Mouse (Mus musculus) spleen, adult 2 months (tissue): Measurements from ENCODE around the gene Glt1d1. TPM values are rescaled to one million over a fixed set of nuclear protein-coding genes. Genes with fewer than 3 reads are reported as not detected.
A peak's percentile ranks its signal among the peaks of the same experiment; 100 is the strongest.

Source experiments
- DNase-seq, 2 experiments: peaks; one replicate each; pipeline versions ENCODE4 v3.0.0 to v3.0.0-alpha.2; 2012 to 2021; ENCODE audit warnings: low spot score in 2 of 2, low read depth in 1 of 2
- H3K27ac ChIP-seq: fragments of 200-500 bp; 2 replicates; pipeline ENCODE4 v1.5.1; 2012; ENCODE audit warnings: low read length, inconsistent platforms; ENCODE audit not compliant: insufficient read depth
- H3K27me3 ChIP-seq: fragments of 200-500 bp; 2 replicates; pipeline ENCODE4 v1.6.1; 2012; ENCODE audit warnings: mild to moderate bottlenecking, moderate library complexity, low read length, inconsistent platforms; ENCODE audit not compliant: control insufficient read depth, insufficient read depth
- H3K36me3 ChIP-seq: fragments of 200-500 bp; 2 replicates; pipeline ENCODE4 v1.6.1; 2012; ENCODE audit warnings: mild to moderate bottlenecking, low read length, inconsistent platforms; ENCODE audit not compliant: control insufficient read depth, insufficient read depth
- H3K4me1 ChIP-seq: fragments of 200-500 bp; 2 replicates; pipeline ENCODE4 v1.6.1; 2011; ENCODE audit warnings: inconsistent platforms; ENCODE audit not compliant: control insufficient read depth, insufficient read depth, insufficient read length
- H3K4me3 ChIP-seq: fragments of 200-500 bp; 2 replicates; pipeline ENCODE4 v1.5.1; 2011; ENCODE audit warnings: mild to moderate bottlenecking, inconsistent platforms; ENCODE audit not compliant: insufficient read depth, insufficient read length; ENCODE audit errors: extremely low read depth
- CTCF ChIP-seq: fragments of 200-500 bp; IDR thresholded peaks from 2 replicates; pipeline ENCODE4 v1.5.1; 2011; ENCODE audit warnings: mild to moderate bottlenecking, inconsistent platforms; ENCODE audit not compliant: insufficient read depth, insufficient read length, insufficient replicate concordance; ENCODE audit errors: extremely low read depth
- POLR2A ChIP-seq: fragments of 200-500 bp; IDR thresholded peaks from 2 replicates; pipeline ENCODE4 v1.6.1; 2011; ENCODE audit warnings: low read depth, low read length, inconsistent platforms
- WGBS: fragments of 180-500 bp; shearing (Covaris S2); methylation state at CpG from one replicate; pipeline ENCODE4 v1.1.7; 2018; 5-methylcytosine and 5-hydroxymethylcytosine counted together
- polyA plus RNA-seq: library from polyadenylated mRNA; depleted of rRNA; stranded (reverse); fragments of >200 nt; gene quantifications from 2 replicates; pipeline ENCODE4 v1.2.3, GENCODE M21; 2012

The Glt1d1 gene
- polyA plus RNA-seq, 1 experiment: 0.12 TPM

DNA sequence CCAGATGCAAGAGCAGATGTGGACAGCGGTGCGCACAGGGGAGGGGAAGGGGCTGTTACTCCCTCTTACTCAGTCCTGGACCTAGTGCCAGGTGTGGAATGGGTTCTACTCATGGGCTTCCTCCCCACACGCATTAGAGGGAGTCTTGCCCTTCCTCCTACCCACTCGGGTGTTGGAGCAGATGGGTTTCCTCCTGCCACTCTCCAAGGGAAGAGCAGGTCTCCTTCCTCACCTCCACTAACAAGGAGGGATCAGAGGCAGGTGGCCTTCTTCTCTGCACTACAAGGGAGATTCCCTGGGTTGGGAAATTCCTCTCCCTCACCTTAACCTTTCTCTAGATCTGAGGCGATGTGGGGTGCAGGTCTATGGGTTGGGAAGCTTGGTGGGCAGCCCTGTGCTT lies 15.9 kb upstream of the Glt1d1 start:
- H3K36me3 ChIP-seq: no peaks in the 10 kb centered on the region
- H3K4me1 ChIP-seq: peaks cover 25% of the 10 kb centered on the region
- no peak for TF ChIP-seq POLR2A
- no peak for TF ChIP-seq CTCF
- H3K27ac ChIP-seq: peak overlapping the region; percentile 95
- DNase-seq: no peak
- WGBS: 0% methylated on average over 5 of the region's 5 CpGs
- H3K27me3 ChIP-seq: no peaks in the 10 kb centered on the region
- peak overlapping the region; percentile 88 for H3K4me3 ChIP-seq

DNA sequence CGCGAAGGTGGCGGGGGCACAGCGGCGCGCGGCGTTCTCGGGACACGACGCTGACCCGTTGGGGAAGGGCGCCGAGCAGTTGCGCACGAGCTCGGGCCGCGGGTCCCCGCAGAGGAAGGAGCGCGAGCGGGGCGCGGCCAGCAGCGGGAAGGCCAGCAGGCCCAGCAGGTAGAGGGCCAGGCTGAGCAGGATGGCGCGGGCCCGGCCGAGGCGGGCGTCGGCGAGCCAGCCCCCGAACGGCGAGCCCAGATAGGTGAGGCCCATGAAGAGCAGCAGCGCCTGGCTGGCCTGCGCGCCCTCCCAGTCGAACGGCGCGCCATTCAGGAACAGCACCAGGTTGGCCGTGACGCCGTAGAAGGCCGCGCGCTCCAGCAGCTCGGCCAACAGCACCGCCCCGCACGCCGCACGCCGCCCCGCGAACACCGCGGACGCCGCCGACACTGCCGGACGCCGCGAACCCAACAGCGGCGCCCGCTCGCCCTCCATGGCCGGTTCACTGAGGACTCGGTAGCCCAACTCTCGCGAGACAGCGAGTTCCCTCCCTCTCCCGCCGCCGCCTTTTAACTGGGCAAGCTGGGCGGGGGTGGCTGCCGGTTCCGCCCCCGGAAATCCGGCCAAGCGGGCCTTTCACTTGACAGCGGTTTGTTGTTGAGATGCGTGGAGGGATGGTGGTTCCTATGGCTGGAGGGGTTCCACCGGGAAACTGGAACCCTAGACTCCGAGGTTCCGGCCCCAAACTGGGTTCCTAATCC lies 15.0 kb upstream of the Glt1d1 start:
- under 1% methylated on average over 88 of the region's 91 CpGs for WGBS
- DNase-seq: peak; percentile 90 to 98
- H3K27me3 ChIP-seq: no peaks in the 10 kb centered on the region
- peak overlapping the region; percentile 88 for H3K4me3 ChIP-seq
- peaks cover 24% of the 10 kb centered on the region for H3K4me1 ChIP-seq
- H3K36me3 ChIP-seq: no peaks in the 10 kb centered on the region
- peak overlapping the region; percentile 95 for H3K27ac ChIP-seq
- TF ChIP-seq POLR2A (peak; percentile 91), CTCF (no peak)

DNA sequence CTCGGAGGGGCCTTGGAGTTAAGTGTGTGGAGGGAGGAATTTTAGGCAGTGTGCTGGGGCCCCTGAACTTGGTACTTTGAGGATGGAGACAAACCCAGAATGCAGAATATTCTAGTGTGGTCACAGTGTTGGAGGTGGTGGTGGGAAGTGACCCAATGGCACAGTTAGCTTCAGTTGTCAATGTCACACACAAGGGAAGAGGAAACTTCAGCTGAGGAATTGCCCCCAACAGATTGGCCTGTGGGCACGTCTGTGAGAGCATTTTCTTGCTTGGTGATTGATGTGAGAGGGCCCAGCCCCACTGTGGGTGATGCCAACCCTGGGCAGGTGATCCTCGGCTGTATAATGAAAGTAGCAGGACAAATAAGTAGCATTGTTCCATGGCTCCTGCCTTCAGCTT lies 13.2 kb upstream of the Glt1d1 start:
- no peak overlapping the region for H3K4me3 ChIP-seq
- TF ChIP-seq POLR2A (no peak), CTCF (no peak)
- no peaks in the 10 kb centered on the region for H3K27me3 ChIP-seq
- 74% methylated on average over 3 of the region's 3 CpGs for WGBS
- no peak for DNase-seq
- H3K27ac ChIP-seq: no peak overlapping the region
- no peaks in the 10 kb centered on the region for H3K36me3 ChIP-seq
- H3K4me1 ChIP-seq: peaks cover 9% of the 10 kb centered on the region; the same call in 1 of the 2 replicates

DNA sequence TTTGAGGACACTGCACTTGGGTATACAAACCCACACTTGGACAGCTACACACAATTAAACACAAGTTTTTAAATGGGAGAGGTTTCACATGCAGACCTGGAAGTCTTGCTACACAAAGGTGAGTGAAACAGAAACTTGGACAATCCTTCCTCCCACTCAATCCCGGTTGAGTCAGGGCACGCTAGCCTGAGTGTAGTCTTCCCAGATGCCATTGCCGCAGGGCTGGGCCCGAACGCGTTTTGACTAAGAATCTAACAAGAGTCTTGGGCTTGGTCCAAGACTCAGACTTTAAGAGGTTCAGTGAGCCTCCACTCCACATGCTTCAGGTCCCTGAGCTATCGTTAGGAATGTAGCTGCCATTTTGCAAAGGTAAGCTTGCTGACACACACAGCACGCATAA lies 11.7 kb upstream of the Glt1d1 start:
- DNase-seq: no peak
- Histone ChIP-seq H3K4me3 (no peak overlapping the region), H3K27ac (peak overlapping the region; percentile 77; the same call in 1 of the 2 replicates), H3K4me1 (peaks cover 13% of the 10 kb centered on the region; the same call in 1 of the 2 replicates), H3K27me3 (no peaks in the 10 kb centered on the region), H3K36me3 (no peaks in the 10 kb centered on the region)
- 88% methylated on average over 8 of the region's 8 CpGs for WGBS
- TF ChIP-seq CTCF (no peak), POLR2A (no peak)

DNA sequence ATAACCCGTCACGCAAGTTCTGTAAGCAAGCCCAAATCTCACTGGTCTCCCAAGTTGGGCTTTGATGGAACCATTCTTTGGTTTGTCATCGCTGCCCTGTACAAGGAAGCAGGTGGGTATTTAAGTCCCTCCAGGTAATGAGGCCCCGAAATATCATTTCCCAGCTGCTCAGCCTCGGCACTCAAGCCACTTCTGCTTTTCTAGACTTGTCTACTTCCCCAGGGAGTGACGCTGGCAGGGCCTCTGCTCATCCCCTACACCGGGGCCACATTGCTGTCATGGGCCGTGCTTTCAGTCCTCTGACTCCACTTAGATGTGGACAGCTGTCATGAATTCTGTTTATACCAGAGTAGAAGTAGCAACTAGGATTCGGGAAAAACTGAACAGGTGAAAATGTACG lies 11.0 kb upstream of the Glt1d1 start:
- TF ChIP-seq POLR2A (no peak), CTCF (no peak)
- Histone ChIP-seq H3K27me3 (no peaks in the 10 kb centered on the region), H3K36me3 (no peaks in the 10 kb centered on the region), H3K4me3 (no peak overlapping the region), H3K4me1 (peaks cover 19% of the 10 kb centered on the region; the same call in 1 of the 2 replicates), H3K27ac (peak overlapping the region; percentile 77)
- peak; percentile 71 to 78 for DNase-seq
- 14% methylated on average over 10 of the region's 10 CpGs for WGBS

DNA sequence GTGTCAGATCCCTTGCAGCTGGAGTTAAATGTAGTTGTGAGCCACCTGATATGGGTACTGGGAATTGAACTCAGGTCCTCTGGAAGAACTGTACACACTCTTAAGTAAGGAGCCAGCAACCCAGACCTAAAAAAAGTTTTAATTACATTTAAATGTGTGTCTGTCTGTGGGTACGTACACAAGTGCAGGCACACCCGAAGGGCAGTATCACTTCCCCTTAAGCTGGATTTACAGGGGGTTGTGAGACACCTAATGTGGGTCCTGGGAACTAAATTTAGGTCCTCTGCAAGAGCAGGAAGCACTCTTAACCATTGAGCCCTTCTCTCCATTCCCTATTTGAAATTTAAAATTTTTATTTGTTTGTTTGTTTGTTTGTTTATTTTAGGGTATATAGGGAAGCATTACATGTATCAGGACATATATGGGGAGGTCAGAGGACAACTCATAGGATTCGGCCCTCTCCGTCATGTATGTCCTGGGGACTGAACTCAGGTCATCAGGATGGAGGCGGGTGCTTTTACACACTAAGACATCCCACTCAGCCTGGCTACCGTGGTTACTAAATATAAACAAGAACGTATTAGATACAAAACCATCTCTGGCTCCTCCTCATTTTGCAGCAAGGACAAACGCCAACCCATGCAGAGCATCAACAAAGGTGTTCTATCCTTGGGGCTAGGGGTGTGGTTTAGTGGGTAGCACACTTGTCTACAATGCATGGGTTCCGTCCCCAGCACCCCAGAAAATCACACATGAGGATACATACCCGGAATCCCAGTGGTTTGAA lies 7.4 kb upstream of the Glt1d1 start:
- H3K27me3 ChIP-seq: no peaks in the 10 kb centered on the region
- TF ChIP-seq POLR2A (no peak), CTCF (no peak)
- H3K4me3 ChIP-seq: no peak overlapping the region
- peak; percentile 61 to 65 for DNase-seq
- WGBS: 59% methylated on average over 10 of the region's 10 CpGs
- H3K4me1 ChIP-seq: peaks cover 21% of the 10 kb centered on the region; the same call in 1 of the 2 replicates
- no peaks in the 10 kb centered on the region for H3K36me3 ChIP-seq
- peak overlapping the region; percentile 56 for H3K27ac ChIP-seq
